Mouse (Mus musculus) frontal cortex, postnatal 25 days (tissue): ENCODE data around the gene Commd9.

Experiments used
- DNase-seq, 2 experiments: peaks; one replicate each; pipeline ENCODE4 v3.0.0; 2022; ENCODE audit warnings: low spot score in 2 of 2

Gene Commd9

DNA sequence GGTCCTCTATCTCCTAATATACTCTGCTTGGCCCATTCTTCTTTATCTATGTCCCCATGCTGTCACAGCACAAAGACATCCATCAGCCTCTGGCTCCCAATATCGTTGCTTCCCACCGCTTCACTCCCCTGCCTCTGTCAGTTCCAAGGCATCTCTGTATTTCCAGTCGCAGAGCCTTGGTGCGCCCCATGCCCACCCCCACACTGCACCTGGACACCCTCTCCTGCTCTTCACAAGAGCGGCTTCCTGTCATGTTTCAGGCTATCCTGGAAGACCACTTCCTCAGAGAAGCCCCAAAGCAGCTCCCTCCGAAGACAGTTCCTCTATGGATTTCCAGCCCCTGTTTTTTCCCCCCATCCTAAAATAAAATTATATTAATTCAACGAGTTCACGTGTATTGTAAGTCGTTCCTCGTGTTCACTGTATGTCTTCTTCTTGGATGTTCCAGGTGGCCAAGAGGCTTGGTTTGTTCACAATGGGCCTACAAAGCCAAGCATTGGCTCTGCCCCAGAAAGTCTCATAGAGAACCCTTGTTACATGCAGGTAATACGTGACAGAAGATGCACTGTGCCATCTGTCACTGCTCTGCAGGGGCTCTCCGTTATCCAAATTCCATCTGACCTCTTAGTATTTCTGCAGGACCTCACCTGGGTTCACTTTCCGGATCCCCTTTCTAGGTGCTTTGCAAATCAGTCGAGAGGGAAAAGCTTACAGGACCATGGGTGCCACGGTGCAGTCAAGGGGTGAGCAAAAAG lies 23.5 kb downstream of the Commd9 start:
- no peak for DNase-seq

DNA sequence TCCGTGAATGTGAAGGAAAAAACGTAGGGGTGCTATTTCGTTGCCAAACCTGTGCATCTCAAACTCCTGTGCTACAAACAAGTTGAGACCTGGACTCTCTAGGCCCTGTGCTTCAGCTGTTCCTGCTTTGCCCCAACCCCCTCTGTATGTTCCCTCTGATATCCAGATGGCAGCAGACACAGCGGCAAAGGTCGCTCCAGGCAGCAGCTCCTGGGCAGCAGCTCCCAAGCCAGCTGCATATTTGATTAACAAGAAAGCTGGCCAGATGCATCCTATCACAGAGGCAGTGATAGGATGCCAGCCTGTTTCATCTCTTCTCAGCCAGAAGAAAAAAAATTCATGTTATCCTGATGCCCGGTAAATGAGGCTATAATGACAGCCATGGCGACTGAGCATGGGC lies 32.5 kb downstream of the Commd9 start:
- no peak for DNase-seq

GRCm38 (mm10) chr2:101920136-101920554 lies 34.1 kb downstream of the Commd9 start:
- DNase-seq = no peak

DNA sequence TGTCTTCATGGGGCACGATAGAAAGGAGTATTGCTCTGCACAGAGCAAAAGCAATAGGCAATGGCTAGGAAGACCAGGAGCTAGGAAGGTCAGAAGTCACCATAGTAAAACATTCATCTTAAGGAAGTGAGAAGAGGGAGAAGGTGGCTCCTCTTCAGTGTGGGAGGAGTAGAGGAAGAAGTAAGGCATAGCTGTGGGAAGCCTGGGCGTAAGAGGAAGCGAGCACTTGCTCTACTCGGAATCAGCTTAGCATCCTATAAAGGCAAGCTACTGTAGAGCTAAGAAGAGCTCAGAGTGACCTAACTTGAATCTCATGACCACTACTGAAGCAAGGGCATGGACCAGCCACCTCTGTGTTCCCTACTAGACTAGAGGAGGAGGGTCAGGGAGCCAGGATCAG lies 36.3 kb downstream of the Commd9 start:
- no peak for DNase-seq

GRCm38 (mm10) chr2:101923181-101923580 lies 37.1 kb downstream of the Commd9 start:
- no peak for DNase-seq

- DNase-seq = no peak
Observed at GRCm38 (mm10) chr2:101925183-101925582, 39.1 kb downstream of the Commd9 start.

DNA sequence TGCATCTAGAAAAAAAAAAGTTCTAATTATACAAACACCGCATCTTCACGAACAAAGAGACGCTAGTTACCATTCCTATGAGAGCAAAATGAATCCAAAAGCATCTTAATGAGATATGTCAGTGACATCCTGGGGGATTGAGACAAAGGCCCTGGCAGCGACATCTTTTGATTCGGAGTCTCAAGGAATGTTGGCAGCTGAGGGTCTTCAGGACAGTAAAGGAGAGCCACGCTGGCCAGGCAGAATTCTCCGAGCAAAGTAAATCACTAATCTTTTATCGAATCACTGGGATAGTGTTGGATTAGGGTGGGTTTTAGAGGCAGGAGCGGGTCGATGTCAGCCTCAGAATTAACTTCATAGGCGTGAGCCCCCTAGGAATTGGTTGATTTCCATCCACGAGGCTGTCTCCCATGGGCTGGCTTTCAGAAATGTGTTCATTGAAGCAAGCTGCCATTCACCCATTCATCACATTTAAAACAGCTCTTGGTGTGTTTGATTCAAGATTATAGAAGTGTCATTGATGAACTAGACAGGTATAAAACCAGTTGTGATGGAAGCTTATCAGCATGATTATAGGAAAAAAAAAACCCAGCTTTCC lies 39.6 kb downstream of the Commd9 start:
- no peak for DNase-seq

DNA sequence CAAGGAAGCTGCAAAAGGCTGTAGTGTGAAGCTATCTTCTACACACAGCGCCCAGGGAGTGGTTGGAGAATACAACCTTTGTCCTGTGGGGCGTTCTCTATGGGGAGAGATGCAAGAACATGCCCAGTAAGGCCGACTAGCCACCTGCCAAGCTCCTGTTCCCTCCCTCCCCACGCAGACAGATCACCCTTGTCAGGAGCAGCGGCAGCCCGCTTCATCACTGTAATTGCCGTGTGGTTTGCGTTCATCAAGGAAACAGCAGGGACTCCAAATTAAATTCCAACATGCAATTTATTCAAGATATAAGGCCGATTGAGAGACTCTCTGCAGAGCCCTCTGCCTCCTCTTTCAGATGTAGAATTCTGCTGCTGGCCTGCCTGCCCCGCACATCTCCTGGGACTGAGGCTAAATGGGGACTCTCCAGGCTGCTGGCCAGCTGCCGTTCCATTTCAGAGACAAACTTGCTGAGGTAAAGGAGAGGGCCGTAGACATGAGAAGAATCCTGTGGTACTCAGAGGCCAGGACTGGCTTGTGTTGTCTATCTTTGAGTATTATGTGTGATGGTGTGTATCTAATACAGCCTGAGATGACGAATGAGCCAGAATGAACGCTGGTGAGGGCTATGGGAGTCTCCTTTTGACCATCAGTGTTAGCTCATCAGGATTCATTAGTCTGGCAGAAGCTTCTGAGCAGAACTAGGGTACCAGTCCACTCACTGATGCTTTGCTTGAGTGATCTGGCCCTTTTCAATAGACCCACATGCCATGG lies 46.3 kb downstream of the Commd9 start:
- DNase-seq = no peak

- no peak for DNase-seq
Observed at GRCm38 (mm10) chr2:101933301-101933700, 47.3 kb downstream of the Commd9 start.

DNA sequence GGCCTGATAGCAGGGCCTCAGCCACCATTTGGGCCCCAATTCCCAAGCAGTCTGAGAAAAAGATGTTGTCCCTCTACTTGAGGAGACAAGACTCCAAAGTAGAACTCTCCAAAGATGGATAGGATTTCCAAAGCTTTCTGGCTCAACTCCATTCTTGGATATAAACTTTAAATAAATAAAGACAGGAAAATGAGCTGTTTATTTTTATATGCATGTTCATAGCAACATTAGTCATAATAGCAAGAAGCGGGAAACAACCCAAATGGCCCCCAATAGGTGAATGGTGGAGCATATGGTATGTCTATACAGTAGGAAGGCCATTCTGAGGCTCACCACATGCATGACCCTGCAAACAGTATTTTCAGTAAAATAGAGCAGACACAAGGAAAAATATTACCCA lies 49.0 kb downstream of the Commd9 start:
- DNase-seq = no peak

DNA sequence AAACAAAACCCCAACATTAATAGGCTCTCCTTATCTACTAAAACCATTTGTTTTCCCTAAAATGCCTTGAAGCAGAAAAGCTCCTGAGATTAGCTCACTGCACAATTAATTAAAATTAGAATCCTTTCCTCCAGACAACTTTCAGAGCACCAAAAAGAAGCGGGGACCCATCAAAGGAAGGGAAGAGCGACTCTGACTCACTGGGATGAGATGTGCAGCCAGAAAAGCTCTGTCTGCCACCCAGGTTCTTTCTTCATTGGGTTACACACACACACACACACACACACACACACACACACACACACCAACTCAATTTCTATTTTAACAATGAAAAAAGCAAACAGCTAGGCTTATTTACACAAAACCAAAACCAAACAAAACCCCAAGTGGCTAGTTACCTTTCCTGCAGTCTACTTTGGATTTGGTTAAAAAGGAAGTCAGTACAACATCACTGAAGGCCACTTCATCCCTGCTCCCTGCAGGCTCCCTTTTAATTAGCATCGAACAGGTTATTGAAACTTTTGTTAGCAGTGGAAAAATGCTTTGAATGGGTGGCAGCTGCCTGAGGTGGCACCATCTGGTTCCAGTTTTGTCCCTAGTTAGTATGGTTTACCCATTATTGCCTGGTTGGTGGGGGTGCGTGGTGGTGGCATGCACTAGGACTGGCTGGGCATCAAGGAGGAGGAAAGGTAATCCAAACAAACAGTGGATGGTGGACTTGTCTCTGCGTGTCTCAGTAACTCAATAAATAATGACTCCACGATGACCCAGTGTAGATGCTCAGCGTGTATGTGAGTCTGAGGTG lies 64.9 kb downstream of the Commd9 start:
- no peak for DNase-seq
